Mouse (Mus musculus) adrenal gland (tissue): ENCODE data around the gene Kif3b.
"Not testable (repeated sequence)": the region's sequence is repeated elsewhere in the genome, so short reads cannot be mapped to it uniquely, and the experiment has no call there.

Experiments
- intact Hi-C: fragments of 180-260 bp; cut with DNase I; formaldehyde crosslinking; loops from one replicate; pipeline ENCODE4 v1.15.1; 2025

Gene Kif3b

DNA sequence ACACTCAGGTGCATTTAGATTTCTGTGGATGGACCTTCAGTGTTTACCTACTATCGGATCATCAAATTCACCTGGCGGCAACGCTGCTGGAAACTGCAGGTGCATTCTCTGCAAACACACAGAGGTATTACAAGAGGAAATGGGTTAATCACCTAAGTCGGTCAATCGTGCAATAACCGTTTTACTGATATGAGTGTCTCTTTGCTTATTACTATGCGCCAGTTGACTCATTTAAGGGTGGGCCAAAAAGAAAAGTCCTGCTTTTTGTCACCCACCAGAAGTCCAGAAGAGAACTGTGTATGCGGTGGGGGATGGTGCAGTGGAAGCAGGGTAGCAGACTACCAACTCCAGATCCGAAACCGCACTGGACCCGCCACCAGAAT, 53.8 kb downstream of the Kif3b start:
- intact Hi-C loops: loop anchor here (5.0 kb wide), 1 partner anchor 97 kb away; no protein-coding TSS in a partner anchor

DNA sequence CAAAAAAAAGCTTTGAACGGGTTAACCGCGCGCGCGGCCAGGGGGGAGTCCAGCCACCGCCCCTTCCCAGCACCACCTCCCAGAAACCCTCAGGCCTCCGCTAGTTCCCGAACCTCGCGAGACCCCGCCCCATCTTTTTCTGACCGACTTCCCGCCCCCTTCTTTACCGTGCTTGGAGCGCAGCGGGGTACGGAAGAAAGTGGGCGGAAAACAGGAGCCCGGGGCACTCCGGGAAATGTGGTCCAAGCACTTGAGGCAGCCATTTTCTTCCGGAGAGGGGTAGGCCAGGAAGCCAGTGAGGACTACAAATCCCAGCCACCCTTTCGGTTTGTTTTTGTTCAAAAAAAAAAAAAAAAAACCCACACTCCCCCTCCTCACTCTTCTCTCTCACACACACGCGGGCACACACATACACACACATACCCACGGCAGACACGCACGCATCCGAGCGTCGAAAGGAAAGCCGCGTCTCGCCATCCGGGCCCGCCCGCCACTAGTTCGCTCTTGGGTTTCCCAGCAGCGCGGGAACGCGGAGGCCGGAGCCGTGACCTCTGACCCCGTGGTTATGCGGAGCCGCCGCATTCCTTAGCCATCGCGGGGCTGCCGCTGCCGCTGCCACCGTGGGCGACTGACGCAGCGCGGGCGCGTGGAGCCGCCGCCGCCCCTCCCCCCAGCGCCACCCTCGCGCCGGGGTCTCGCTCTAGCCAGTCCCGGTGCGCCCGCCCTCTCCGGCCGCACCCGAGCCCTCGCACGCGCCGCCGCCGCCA, 54.4 kb downstream of the Kif3b start, which contains the start of gene Asxl1:
TSS of gene Asxl1 (plus strand) at position 376 of the 767 bp plus-strand sequence.
- intact Hi-C loops: loop anchor here (5.0 kb wide), 1 partner anchor 97 kb away; no protein-coding TSS in a partner anchor

DNA sequence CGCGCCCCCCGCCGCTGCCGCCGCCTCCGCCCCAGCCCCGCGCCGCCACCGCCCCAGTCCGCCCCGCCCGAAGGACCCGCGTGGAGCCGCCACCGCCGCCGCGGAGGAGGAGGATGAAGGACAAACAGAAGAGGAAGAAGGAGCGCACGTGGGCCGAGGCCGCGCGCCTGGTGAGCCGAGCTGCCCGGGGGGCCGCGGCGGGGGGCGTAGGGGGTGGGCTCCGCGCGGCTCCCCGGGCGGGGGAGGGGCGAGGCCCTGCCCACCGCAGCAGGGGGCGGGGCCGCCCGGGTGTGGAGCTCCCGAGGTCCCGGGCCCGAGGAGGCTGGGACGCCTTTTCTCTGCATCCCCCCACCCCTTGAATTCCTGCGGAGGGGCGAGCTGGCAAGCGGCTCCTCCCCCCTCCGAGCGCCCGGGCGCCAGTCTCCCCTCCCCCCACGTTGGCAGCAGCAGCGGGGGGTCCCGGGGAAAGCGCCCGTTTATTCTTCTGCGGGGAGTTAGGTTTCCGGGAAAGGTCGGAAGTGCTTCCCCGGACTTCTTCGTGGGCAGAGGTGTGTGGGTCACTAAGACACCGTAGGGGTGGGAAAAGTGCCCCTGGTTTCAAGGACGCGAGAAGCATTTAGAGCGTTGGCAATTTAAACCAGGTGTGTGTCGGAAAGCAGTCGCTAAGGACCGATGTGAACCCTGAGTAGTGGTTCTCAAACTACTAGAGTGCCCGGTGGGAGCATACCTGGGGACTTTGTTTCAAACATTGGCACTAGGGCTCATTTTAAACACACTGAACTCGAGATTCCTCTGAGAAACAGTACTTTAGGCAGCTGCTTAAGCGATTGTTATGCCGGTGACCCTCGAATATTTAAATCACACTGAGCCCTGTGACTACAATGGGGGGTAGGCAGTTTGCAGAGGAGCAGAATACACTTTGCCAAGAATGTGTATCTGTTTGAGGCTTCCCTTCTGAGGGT, 55.3 kb downstream of the Kif3b start:
- intact Hi-C loops: loop anchor here (5.0 kb wide), 1 partner anchor 96 kb away; no protein-coding TSS in a partner anchor

DNA sequence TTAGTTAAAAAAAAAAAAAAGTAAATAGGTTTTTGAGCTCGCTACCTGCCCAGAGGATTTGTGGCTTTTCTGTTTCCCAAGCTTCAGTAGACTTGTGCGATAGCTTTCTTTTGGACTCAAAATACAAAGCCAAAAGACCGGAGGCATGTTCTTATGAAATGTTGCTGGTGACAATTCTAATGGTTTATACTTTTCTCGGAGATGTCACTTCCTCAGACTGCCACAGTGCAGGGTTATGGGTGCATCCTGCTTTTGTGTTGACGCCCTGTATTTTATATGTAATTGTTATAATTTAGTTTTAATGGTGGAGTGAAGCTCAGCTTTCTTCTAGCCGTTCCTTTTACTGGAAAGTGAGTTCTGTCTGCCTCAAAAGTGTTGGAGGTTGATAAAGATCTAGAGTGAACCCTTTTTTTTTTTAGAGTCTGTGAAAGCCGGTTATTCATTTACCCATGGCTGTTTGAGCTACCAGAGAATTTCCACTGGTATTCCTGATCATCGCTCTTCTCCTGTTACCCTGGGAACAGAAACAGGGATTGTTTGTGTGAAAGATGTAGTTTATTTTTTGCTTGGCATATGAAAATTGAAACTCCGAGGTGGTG, 56.1 kb downstream of the Kif3b start:
- intact Hi-C loops: loop anchor here (5.0 kb wide), 1 partner anchor 95 kb away; no protein-coding TSS in a partner anchor

DNA sequence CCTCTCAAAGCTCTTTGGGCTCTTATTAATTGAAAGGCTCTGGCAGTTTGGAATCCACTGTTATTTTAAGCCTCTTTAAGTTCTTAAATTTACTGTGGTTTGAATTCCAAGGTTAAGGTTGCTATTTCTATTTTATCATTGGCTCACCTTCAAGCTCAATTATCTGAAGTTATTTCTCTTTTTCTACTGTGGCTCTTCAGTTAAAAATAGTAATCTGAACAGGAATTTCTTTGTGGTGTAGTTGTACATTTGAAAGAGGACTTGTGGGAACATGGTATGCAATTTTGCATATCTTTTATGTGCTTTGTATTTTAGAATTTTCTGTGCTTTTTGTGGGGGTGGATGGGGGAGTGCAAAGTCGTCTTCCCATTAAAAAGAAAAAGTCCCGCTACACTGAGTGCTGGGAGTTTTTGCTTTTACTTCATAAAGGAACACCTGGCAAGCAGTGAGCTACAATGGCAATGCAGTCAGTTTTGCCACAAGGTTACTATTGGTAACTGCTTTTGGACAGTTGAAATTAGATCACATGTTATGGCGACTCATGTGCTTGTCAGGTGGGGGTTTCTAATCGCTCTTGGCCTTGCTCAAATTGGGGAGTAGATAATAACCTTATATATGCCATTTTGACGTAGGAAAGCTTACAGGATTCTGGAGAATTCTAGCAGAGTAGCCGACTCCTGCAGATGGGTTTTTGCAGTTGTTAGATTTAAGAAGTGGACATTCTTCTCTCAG, 57.1 kb downstream of the Kif3b start:
- intact Hi-C loops: loop anchor here (5.0 kb wide), 1 partner anchor 94 kb away; no protein-coding TSS in a partner anchor

DNA sequence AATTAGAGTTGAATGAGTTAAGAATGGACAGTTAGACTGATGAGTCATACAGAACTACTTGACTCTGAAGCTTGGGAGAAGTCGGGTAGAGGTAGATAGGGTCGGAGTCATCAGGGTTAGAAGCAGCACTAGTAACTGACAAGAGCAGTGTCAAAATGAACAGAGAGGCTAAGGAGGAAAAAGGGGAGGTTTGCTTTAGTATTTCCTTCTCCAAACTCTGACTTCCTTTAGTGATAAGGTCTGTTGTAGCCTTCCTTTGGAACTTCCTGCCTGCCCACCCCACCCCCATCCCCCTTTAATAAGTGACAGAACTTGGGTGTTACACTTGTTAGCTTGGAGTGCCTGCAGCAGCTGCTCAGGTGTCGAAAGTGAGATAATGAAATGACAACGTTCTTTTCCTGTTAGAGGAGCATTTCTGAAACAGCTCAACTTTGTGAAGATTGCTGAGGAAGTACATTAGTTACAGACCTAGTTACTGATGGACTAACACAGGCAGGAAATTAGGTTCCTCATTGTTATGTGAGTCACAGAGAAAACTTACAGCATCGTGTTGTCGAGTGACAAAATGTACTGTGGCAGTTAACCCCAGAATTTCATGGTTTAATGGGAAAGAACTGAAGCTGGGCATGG, 59.5 kb downstream of the Kif3b start:
- intact Hi-C loops: no loop called here

- intact Hi-C loops: no loop called here
These were observed 63.4 kb downstream of the Kif3b start for GRCm38 (mm10) chr2:153354648-153355047.

- intact Hi-C loops: no loop called here
These were observed 65.6 kb downstream of the Kif3b start for GRCm38 (mm10) chr2:153356784-153357183.

- intact Hi-C loops: no loop called here
These were observed 70.0 kb downstream of the Kif3b start for GRCm38 (mm10) chr2:153361101-153361710.

GRCm38 (mm10) chr2:153364531-153364930, 73.3 kb downstream of the Kif3b start:
- intact Hi-C loops: not testable (repeated sequence)

DNA sequence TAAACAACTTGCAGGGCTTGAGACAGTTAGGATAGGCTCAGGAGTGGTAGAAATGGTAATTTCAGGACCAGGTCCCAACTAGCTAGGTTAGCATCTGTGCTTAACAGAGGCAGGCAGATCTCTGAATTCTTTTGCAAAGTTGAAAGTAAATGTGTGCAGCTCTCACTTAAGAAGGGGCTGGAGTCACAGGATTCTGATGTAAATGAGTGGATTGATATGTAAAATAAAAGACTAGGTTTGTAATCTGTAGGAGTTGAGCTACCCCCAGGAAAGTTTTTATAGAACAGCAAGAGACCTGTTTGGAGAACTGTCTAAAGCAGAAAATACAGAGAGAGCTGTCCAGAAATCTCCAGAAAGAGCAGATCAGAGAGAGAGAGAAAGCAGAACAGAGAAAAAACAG, 79.7 kb downstream of the Kif3b start:
- intact Hi-C loops: no loop called here

GRCm38 (mm10) chr2:153375380-153375779, 84.2 kb downstream of the Kif3b start:
- intact Hi-C loops: no loop called here

GRCm38 (mm10) chr2:153380479-153380878, 89.3 kb downstream of the Kif3b start:
- intact Hi-C loops: no loop called here
